Mouse (Mus musculus) midbrain, embryonic 16.5 days (tissue): ENCODE measurements at regions not wholly inside any gene's neighbourhood (a gene's known extent, or its start where the extent isn't known, plus 50 kb on each side); places are given as distances from the start of the nearest gene placed in this dataset.

Source experiments
- ATAC-seq: fragments of 200-750 bp; cut with Nextera tagmentation; 2 replicates; pipeline ENCODE4 v1.8.0; 2017; ENCODE audit warnings: moderate TSS enrichment
- H3K27ac ChIP-seq: fragments of 300-500 bp; sonication (generic); 2 replicates; pipeline ENCODE4 v1.5.1; 2014; ENCODE audit warnings: mild to moderate bottlenecking, low read length, mixed read lengths
- H3K27me3 ChIP-seq: fragments of 300-500 bp; sonication (generic); 2 replicates; pipeline ENCODE4 v1.6.1; 2014; ENCODE audit warnings: low read depth, low read length, mixed read lengths; ENCODE audit not compliant: control insufficient read depth, insufficient read depth
- H3K36me3 ChIP-seq: fragments of 300-500 bp; sonication (generic); 2 replicates; pipeline ENCODE4 v1.6.1; 2014; ENCODE audit warnings: mild to moderate bottlenecking, low read length, moderate library complexity, mixed read lengths; ENCODE audit not compliant: control insufficient read depth, insufficient read depth
- H3K4me1 ChIP-seq: fragments of 300-500 bp; sonication (generic); 2 replicates; pipeline ENCODE4 v1.6.1; 2014; ENCODE audit warnings: mild to moderate bottlenecking, low read length, mixed read lengths; ENCODE audit not compliant: control insufficient read depth, insufficient read depth
- H3K4me2 ChIP-seq: fragments of 300-500 bp; sonication (generic); 2 replicates; pipeline ENCODE4 v1.6.1; 2014; ENCODE audit warnings: mild to moderate bottlenecking, low read length, mixed read lengths
- H3K4me3 ChIP-seq: fragments of 300-500 bp; sonication (generic); 2 replicates; pipeline ENCODE4 v1.5.1; 2014; ENCODE audit warnings: low read depth, mild to moderate bottlenecking, low read length, moderate library complexity, mixed read lengths
- H3K9ac ChIP-seq: fragments of 300-500 bp; sonication (generic); 2 replicates; pipeline ENCODE4 v1.6.1; 2014; ENCODE audit warnings: low read depth, low read length, mixed read lengths
- H3K9me3 ChIP-seq: fragments of 300-500 bp; sonication (generic); replicated peaks from 2 replicates; pipeline ENCODE4 v1.6.1; 2014; ENCODE audit warnings: mild to moderate bottlenecking, low read length, mixed read lengths; ENCODE audit not compliant: control insufficient read depth, poor library complexity, severe bottlenecking
- WGBS: fragments of 180-500 bp; shearing (Covaris S2); extraction: QIAGEN DNeasy Blood & Tissue Kit; methylation state at CpG from one replicate; pipeline ENCODE4 v1.1.7; 2014; 5-methylcytosine and 5-hydroxymethylcytosine counted together

- Histone ChIP-seq H3K4me1 (no peaks in the 10 kb centered on the region), H3K36me3 (no peaks in the 10 kb centered on the region), H3K4me2 (no peak overlapping the region), H3K9me3 (no peaks in the 10 kb centered on the region), H3K27me3 (no peaks in the 10 kb centered on the region), H3K9ac (no peak overlapping the region), H3K27ac (no peak overlapping the region), H3K4me3 (no peak overlapping the region)
- 60% methylated on average over 7 of the region's 7 CpGs for WGBS
- ATAC-seq, result no peak
Measured at GRCm38 (mm10) chr2:128217784-128218467, 92.1 kb downstream of the Bcl2l11 start.

DNA sequence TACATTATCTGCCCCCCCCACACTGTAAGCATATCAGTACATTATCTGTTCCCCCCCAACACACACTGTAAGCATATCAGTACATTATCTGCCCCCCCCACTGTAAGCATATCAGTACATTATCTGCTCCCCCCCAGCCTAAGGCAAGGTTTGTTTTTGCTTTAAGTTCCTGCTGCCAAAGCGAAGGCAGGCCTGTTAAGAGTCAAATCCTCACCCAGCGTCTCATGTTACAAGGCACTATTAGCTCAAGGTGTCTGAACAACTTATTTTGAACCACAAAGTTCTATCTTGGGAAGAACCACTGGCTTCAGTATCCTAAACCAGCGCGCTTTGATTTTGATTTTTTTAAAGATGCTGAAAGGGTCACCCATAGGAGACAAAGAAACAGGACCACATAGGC is 93.1 kb downstream of the Bcl2l11 start:
- H3K4me3 ChIP-seq, result no peak overlapping the region
- WGBS, result 90% methylated on average over 4 of the region's 4 CpGs
- H3K4me2 ChIP-seq, result no peak overlapping the region
- H3K4me1 ChIP-seq, result no peaks in the 10 kb centered on the region
- H3K9ac ChIP-seq, result no peak overlapping the region
- no peaks in the 10 kb centered on the region for H3K27me3 ChIP-seq
- no peaks in the 10 kb centered on the region for H3K36me3 ChIP-seq
- ATAC-seq, result no peak
- no peak overlapping the region for H3K27ac ChIP-seq
- no peaks in the 10 kb centered on the region for H3K9me3 ChIP-seq

- Histone ChIP-seq H3K27me3 (no peaks in the 10 kb centered on the region), H3K4me3 (no peak overlapping the region), H3K9ac (no peak overlapping the region), H3K9me3 (no peaks in the 10 kb centered on the region), H3K4me2 (no peak overlapping the region), H3K27ac (no peak overlapping the region), H3K4me1 (no peaks in the 10 kb centered on the region), H3K36me3 (no peaks in the 10 kb centered on the region)
- WGBS, result 74% methylated on average over 1 of the region's 1 CpGs
- no peak for ATAC-seq
Measured at GRCm38 (mm10) chr2:128221055-128221454, 95.2 kb downstream of the Bcl2l11 start.

- no peaks in the 10 kb centered on the region for H3K36me3 ChIP-seq
- WGBS, result 95% methylated on average over 4 of the region's 4 CpGs
- H3K4me3 ChIP-seq, result no peak overlapping the region
- H3K9me3 ChIP-seq, result no peaks in the 10 kb centered on the region
- H3K9ac ChIP-seq, result no peak overlapping the region
- no peak for ATAC-seq
- no peak overlapping the region for H3K4me2 ChIP-seq
- no peak overlapping the region for H3K27ac ChIP-seq
- H3K4me1 ChIP-seq, result no peaks in the 10 kb centered on the region
- H3K27me3 ChIP-seq, result no peaks in the 10 kb centered on the region
Measured at GRCm38 (mm10) chr2:128221657-128222056, 95.8 kb downstream of the Bcl2l11 start.

DNA sequence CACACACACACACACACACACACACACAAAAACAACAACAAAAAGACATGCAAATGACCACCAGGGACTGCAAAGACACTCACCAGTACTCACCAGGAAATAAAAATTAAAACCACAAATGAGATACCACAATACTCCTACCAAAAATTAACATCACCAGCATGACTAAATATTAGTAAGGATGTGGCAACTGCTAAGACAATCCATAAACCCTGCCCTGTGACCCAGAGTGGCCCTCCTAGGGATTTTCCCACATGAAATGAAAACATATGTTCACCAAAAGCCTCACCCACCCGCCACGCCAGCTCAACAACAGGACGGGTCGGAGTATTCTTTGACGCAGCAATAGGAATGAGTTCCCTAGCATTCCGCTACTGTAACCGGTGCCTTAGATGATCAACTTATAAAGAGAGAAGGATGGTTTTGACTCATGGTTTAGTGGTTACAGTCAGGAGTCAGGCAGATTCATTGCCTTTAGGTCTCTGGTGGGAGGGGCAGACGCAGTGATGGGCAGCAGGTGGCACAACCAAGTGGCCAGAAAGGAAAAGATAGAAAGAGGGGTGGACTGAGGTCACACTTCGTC is 100.7 kb downstream of the Bcl2l11 start:
- Histone ChIP-seq H3K4me1 (no peaks in the 10 kb centered on the region), H3K4me2 (no peak overlapping the region), H3K27me3 (no peaks in the 10 kb centered on the region), H3K4me3 (no peak overlapping the region), H3K36me3 (no peaks in the 10 kb centered on the region), H3K27ac (no peak overlapping the region), H3K9ac (no peak overlapping the region), H3K9me3 (no peaks in the 10 kb centered on the region)
- ATAC-seq, result no peak
- WGBS, result 94% methylated on average over 9 of the region's 9 CpGs

DNA sequence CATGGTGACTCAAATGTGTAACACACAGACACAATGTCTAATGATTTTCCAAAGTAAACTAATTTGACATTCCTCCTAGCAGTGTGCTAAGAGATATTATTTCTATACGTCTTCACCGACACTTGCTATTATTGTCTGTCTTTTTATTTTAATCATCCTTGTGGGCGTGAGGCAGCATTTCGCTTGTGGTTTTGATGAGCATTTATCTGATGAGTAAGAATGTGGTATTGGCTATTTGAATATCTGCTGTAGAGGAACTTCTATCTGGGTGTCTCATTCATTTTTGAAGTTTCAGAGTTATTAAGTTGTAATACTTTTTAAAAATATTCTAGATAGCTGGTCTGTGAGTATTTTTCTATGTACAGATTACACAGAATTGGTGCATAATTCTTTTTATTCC is 103.9 kb downstream of the Bcl2l11 start:
- H3K4me3 ChIP-seq, result no peak overlapping the region
- H3K9me3 ChIP-seq, result no peaks in the 10 kb centered on the region
- ATAC-seq, result no peak
- no peaks in the 10 kb centered on the region for H3K27me3 ChIP-seq
- no peak overlapping the region for H3K9ac ChIP-seq
- H3K4me2 ChIP-seq, result no peak overlapping the region
- H3K27ac ChIP-seq, result no peak overlapping the region
- H3K4me1 ChIP-seq, result no peaks in the 10 kb centered on the region
- H3K36me3 ChIP-seq, result no peaks in the 10 kb centered on the region
- 93% methylated on average over 4 of the region's 4 CpGs for whole genome bisulfite sequencing

DNA sequence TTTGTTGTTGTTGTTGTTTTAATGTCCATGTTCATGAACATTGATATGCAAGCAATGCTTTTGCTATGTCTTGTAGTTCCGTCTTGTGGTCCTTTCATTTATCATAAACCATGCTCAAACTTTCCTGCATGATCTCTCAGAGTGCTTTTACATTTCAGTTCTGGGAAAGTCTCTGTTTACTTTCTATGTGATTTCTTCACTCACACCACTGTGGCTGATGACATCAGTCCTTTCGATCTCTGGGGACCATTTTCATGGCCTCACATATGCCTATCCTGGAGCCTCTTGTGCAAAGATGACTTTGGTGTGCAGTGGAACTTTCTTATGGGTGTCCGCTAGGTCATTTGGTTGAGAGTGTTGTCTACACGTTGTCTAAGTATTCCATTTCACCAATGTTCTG is 105.1 kb downstream of the Bcl2l11 start:
- WGBS, result 96% methylated on average over 4 of the region's 4 CpGs

GRCm38 (mm10) chr2:128231338-128231737 is 105.5 kb downstream of the Bcl2l11 start:
- H3K9ac ChIP-seq, result no peak overlapping the region
- no peak overlapping the region for H3K4me3 ChIP-seq
- 83% methylated on average over 3 of the region's 3 CpGs for whole genome bisulfite sequencing
- H3K27me3 ChIP-seq, result no peaks in the 10 kb centered on the region
- no peak overlapping the region for H3K27ac ChIP-seq
- no peak for ATAC-seq
- peaks cover 3% of the 10 kb centered on the region; the same call in 1 of the 2 replicates for H3K4me1 ChIP-seq
- H3K36me3 ChIP-seq, result no peaks in the 10 kb centered on the region
- no peaks in the 10 kb centered on the region for H3K9me3 ChIP-seq
- no peak overlapping the region for H3K4me2 ChIP-seq

More for the DNA sequence above, 105.1 kb downstream of the Bcl2l11 start:
- Histone ChIP-seq H3K27me3 (no peaks in the 10 kb centered on the region), H3K36me3 (no peaks in the 10 kb centered on the region), H3K4me1 (peaks cover 3% of the 10 kb centered on the region; the same call in 1 of the 2 replicates), H3K4me3 (no peak overlapping the region), H3K27ac (no peak overlapping the region), H3K4me2 (no peak overlapping the region), H3K9me3 (no peaks in the 10 kb centered on the region), H3K9ac (no peak overlapping the region)
- no peak for ATAC-seq

DNA sequence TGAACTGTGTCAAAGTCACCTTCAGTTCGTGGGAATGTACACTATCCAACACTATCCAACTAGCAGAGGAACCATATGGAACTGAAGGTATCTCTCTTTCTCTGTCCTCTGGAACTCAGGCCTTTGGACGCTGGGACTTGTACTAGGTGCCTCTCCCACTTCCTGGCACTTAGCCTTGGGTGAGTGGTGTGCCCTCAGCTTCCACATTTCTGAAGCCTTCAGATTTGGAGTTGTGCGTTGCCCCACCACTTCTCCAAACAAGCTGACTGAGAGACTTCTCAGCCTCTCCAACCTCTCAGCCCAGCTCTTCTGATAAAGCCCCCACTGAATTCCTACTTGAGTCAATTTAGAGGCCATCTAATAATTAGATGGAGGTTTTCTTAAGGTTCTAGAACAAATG is 106.2 kb downstream of the Bcl2l11 start:
- ATAC-seq, result no peak
- Histone ChIP-seq H3K36me3 (no peaks in the 10 kb centered on the region), H3K27me3 (no peaks in the 10 kb centered on the region), H3K4me3 (no peak overlapping the region), H3K4me1 (peaks cover 3% of the 10 kb centered on the region; the same call in 1 of the 2 replicates), H3K9me3 (no peaks in the 10 kb centered on the region), H3K9ac (no peak overlapping the region), H3K27ac (no peak overlapping the region), H3K4me2 (no peak overlapping the region)
- WGBS, result 87% methylated on average over 3 of the region's 3 CpGs
